Mouse (Mus musculus) embryonic facial prominence, embryonic 11.5 days (tissue): ENCODE data around the gene Osbpl3. TPM values are rescaled to one million over a fixed set of nuclear protein-coding genes. Genes with fewer than 3 reads are reported as not detected.

Experiments
- ATAC-seq: fragments of 200-750 bp; cut with Nextera tagmentation; replicated peaks from 2 replicates; pipeline ENCODE4 v1.8.0; 2017; ENCODE audit warnings: low read depth; ENCODE audit not compliant: insufficient number of reproducible peaks, low FRiP score, low TSS enrichment
- DNase-seq: peaks from one replicate; pipeline ENCODE4 v3.0.0-alpha.2; 2015; ENCODE audit warnings: low spot score
- H3K27ac ChIP-seq: fragments of 300-500 bp; sonication (generic); replicated peaks from 2 replicates; pipeline ENCODE4 v1.5.1; 2014; ENCODE audit warnings: mild to moderate bottlenecking, low read depth, low read length, control low read depth
- H3K27me3 ChIP-seq: fragments of 300-500 bp; sonication (generic); 2 replicates; pipeline ENCODE4 v1.6.1; 2014; ENCODE audit warnings: mild to moderate bottlenecking, low read length, moderate library complexity, mixed read lengths; ENCODE audit not compliant: control insufficient read depth, insufficient read depth
- H3K36me3 ChIP-seq: fragments of 300-500 bp; sonication (generic); replicated peaks from 2 replicates; pipeline ENCODE4 v1.6.1; 2014; ENCODE audit warnings: low read depth, mild to moderate bottlenecking, low read length, moderate library complexity, mixed read lengths; ENCODE audit not compliant: control insufficient read depth, insufficient read depth
- H3K4me1 ChIP-seq: fragments of 300-500 bp; sonication (generic); 2 replicates; pipeline ENCODE4 v1.6.1; 2014; ENCODE audit warnings: low read length, mixed read lengths; ENCODE audit not compliant: control insufficient read depth, insufficient read depth
- H3K4me2 ChIP-seq: fragments of 300-500 bp; sonication (generic); 2 replicates; pipeline ENCODE4 v1.6.1; 2014; ENCODE audit warnings: low read depth, mild to moderate bottlenecking, control low read depth, low read length, moderate library complexity
- H3K4me3 ChIP-seq: fragments of 300-500 bp; sonication (generic); 2 replicates; pipeline ENCODE4 v1.5.1; 2014; ENCODE audit warnings: low read depth, low read length, control low read depth
- H3K9ac ChIP-seq: fragments of 300-500 bp; sonication (generic); replicated peaks from 2 replicates; pipeline ENCODE4 v1.6.1; 2014; ENCODE audit warnings: mild to moderate bottlenecking, control low read depth, low read length
- H3K9me3 ChIP-seq: fragments of 300-500 bp; sonication (generic); replicated peaks from 2 replicates; pipeline ENCODE4 v1.6.1; 2016; ENCODE audit warnings: mild to moderate bottlenecking, low read length, inconsistent platforms, mixed read lengths; ENCODE audit not compliant: control insufficient read depth
- WGBS: fragments of 180-500 bp; shearing (Covaris S2); extraction: QIAGEN DNeasy Blood & Tissue Kit; methylation state at CpG from one replicate; pipeline ENCODE4 v1.1.7; 2014; 5-methylcytosine and 5-hydroxymethylcytosine counted together
- polyA plus RNA-seq: library from polyadenylated mRNA; unstranded; fragments of >200 nt; fragmentation: Nextera tagmentation; extraction: Ambion mirVana; gene quantifications from 2 replicates; pipeline ENCODE4 v1.2.1, GENCODE M21; 2014

Osbpl3 gene
- polyA plus RNA-seq, 1 experiment from 2014 or later: 9.0 TPM

GRCm38 (mm10) chr6:50372516-50373424 is 83.2 kb downstream of the Osbpl3 start:
- ATAC-seq (no peak), DNase-seq (peak; percentile 14)
- no peaks in the 10 kb centered on the region for H3K9me3 ChIP-seq
- no peak overlapping the region for H3K27ac ChIP-seq
- H3K4me2 ChIP-seq: no peak overlapping the region
- no peaks in the 10 kb centered on the region for H3K4me1 ChIP-seq
- 86% methylated on average over 5 of the region's 5 CpGs for WGBS
- H3K4me3 ChIP-seq: no peak overlapping the region
- H3K36me3 ChIP-seq: no peaks in the 10 kb centered on the region
- H3K9ac ChIP-seq: no peak overlapping the region
- no peaks in the 10 kb centered on the region for H3K27me3 ChIP-seq

GRCm38 (mm10) chr6:50371501-50372086 is 84.4 kb downstream of the Osbpl3 start:
- no peak overlapping the region for H3K27ac ChIP-seq
- H3K36me3 ChIP-seq: no peaks in the 10 kb centered on the region
- ATAC-seq (no peak), DNase-seq (no peak)
- no peak overlapping the region for H3K9ac ChIP-seq
- H3K4me2 ChIP-seq: no peak overlapping the region
- WGBS: 86% methylated on average over 8 of the region's 8 CpGs
- H3K4me1 ChIP-seq: no peaks in the 10 kb centered on the region
- no peak overlapping the region for H3K4me3 ChIP-seq
- no peaks in the 10 kb centered on the region for H3K9me3 ChIP-seq
- H3K27me3 ChIP-seq: no peaks in the 10 kb centered on the region

GRCm38 (mm10) chr6:50368502-50369292 is 87.3 kb downstream of the Osbpl3 start:
- H3K27me3 ChIP-seq: no peaks in the 10 kb centered on the region
- no peak for DNase-seq
- no peaks in the 10 kb centered on the region for H3K4me1 ChIP-seq
- ATAC-seq: no peak
- no peaks in the 10 kb centered on the region for H3K9me3 ChIP-seq
- WGBS: 89% methylated on average over 8 of the region's 8 CpGs
- no peak overlapping the region for H3K27ac ChIP-seq
- H3K4me2 ChIP-seq: no peak overlapping the region
- H3K36me3 ChIP-seq: no peaks in the 10 kb centered on the region
- no peak overlapping the region for H3K9ac ChIP-seq
- no peak overlapping the region for H3K4me3 ChIP-seq

DNA sequence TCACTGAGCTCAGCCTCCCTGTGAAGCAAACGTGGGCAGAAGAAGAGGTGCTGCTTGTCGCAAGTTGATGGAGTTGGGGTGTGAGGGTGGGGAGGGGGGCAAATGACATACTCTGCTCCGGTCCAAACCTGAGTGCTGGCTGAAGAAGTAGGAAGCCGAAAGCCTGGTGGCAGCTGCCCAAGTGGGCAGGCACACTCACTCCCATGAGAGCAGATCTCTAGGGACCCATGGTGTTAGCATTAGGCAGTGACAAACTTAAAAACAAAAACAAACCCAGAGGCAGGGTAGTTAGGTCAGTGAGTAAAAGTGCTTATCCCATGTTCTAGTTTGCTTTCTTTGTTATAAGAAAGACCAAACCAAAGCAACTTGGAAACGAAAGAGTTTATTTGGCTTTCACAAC is 88.2 kb downstream of the Osbpl3 start:
- 91% methylated on average over 5 of the region's 5 CpGs for WGBS
- no peak overlapping the region for H3K9ac ChIP-seq
- no peaks in the 10 kb centered on the region for H3K36me3 ChIP-seq
- H3K27ac ChIP-seq: no peak overlapping the region
- H3K4me1 ChIP-seq: no peaks in the 10 kb centered on the region
- no peak overlapping the region for H3K4me2 ChIP-seq
- DNase-seq: no peak
- no peaks in the 10 kb centered on the region for H3K9me3 ChIP-seq
- no peaks in the 10 kb centered on the region for H3K27me3 ChIP-seq
- no peak for ATAC-seq
- no peak overlapping the region for H3K4me3 ChIP-seq

DNA sequence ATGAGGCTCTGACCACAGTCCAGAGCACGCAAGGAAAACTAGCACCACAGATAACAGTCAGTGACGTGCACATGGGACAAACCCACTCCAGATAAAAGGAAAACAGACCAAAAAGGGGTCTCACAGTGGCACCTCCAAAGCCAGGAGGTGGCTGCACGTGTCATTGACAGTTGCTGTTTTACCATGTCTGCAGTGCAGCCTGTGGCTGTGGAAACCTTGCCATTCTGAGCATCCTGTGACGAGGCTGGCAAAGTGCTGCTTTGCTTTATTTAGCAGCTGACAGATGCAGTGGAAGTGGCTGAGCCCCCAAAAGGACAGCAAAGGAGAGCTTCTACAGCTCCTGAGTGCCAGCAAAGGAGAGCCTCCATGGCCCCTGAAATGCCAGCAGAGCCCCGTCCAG is 89.3 kb downstream of the Osbpl3 start:
- no peak overlapping the region for H3K4me2 ChIP-seq
- no peak overlapping the region for H3K4me3 ChIP-seq
- ATAC-seq (no peak), DNase-seq (no peak)
- no peaks in the 10 kb centered on the region for H3K36me3 ChIP-seq
- no peak overlapping the region for H3K9ac ChIP-seq
- H3K9me3 ChIP-seq: no peaks in the 10 kb centered on the region
- no peaks in the 10 kb centered on the region for H3K4me1 ChIP-seq
- no peaks in the 10 kb centered on the region for H3K27me3 ChIP-seq
- WGBS: 86% methylated on average over 5 of the region's 5 CpGs
- no peak overlapping the region for H3K27ac ChIP-seq

- Histone ChIP-seq H3K27me3 (no peaks in the 10 kb centered on the region), H3K4me1 (no peaks in the 10 kb centered on the region), H3K4me2 (no peak overlapping the region), H3K4me3 (no peak overlapping the region), H3K36me3 (no peaks in the 10 kb centered on the region), H3K9ac (no peak overlapping the region), H3K9me3 (no peaks in the 10 kb centered on the region), H3K27ac (no peak overlapping the region)
- ATAC-seq (no peak), DNase-seq (no peak)
- 95% methylated on average over 7 of the region's 7 CpGs for WGBS
Measured at GRCm38 (mm10) chr6:50366319-50366718, 89.7 kb downstream of the Osbpl3 start.

DNA sequence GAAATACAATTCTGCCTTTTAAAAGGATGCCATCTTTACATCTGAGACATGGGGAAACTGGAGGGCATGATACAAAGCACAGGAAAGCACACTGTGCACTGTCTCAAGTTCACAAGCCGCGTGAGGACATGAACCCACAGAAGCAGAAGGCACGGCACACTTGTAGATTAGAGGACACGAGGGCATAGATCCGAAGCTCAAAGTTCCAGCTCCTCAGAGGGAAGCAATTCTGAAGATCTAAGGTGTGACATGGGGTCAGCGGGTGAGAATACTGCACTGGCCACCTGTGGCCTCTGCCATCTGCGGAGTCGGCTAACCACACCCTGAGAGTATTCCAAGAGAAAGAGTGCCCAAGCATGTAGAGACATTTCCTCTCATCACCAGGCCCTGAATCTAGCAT is 91.6 kb downstream of the Osbpl3 start:
- Histone ChIP-seq H3K27me3 (no peaks in the 10 kb centered on the region), H3K4me2 (no peak overlapping the region), H3K27ac (no peak overlapping the region), H3K4me1 (no peaks in the 10 kb centered on the region), H3K4me3 (no peak overlapping the region), H3K9me3 (no peaks in the 10 kb centered on the region), H3K9ac (no peak overlapping the region), H3K36me3 (no peaks in the 10 kb centered on the region)
- DNase-seq (no peak), ATAC-seq (no peak)
- WGBS: 88% methylated on average over 8 of the region's 8 CpGs

- no peaks in the 10 kb centered on the region for H3K27me3 ChIP-seq
- H3K9ac ChIP-seq: no peak overlapping the region
- H3K27ac ChIP-seq: no peak overlapping the region
- WGBS: 85% methylated on average over 5 of the region's 5 CpGs
- H3K4me3 ChIP-seq: no peak overlapping the region
- H3K4me1 ChIP-seq: no peaks in the 10 kb centered on the region
- no peak for ATAC-seq
- H3K9me3 ChIP-seq: no peaks in the 10 kb centered on the region
- DNase-seq: no peak
- H3K36me3 ChIP-seq: no peaks in the 10 kb centered on the region
- H3K4me2 ChIP-seq: no peak overlapping the region
Measured at GRCm38 (mm10) chr6:50363385-50363784, 92.6 kb downstream of the Osbpl3 start.
